Mouse (Mus musculus): ENCODE measurements around the gene Prkaa2.
"Not testable (repeated sequence)": the region's sequence is repeated elsewhere in the genome, so short reads cannot be mapped to it uniquely, and the experiment has no call there.

The Prkaa2 gene

GRCm38 (mm10) chr4:105007360-105008018 lies 102.2 kb downstream of the Prkaa2 start:
- DNase-seq: no peak

GRCm38 (mm10) chr4:105004649-105005048 lies 105.0 kb downstream of the Prkaa2 start:
- DNase-seq: not testable (repeated sequence)

- no peak for DNase-seq
Observed at GRCm38 (mm10) chr4:105004135-105004534, 105.6 kb downstream of the Prkaa2 start.

GRCm38 (mm10) chr4:105001736-105002135 lies 108.0 kb downstream of the Prkaa2 start:
- DNase-seq: no peak

- no peak for DNase-seq
Observed at GRCm38 (mm10) chr4:104999702-105000101, 110.0 kb downstream of the Prkaa2 start.

GRCm38 (mm10) chr4:104993140-104993874 lies 116.4 kb downstream of the Prkaa2 start:
- no peak for DNase-seq

- no peak for DNase-seq
Observed at GRCm38 (mm10) chr4:104992271-104992670, 117.4 kb downstream of the Prkaa2 start.

- no peak for DNase-seq
Observed at GRCm38 (mm10) chr4:104990686-104991085, 119.0 kb downstream of the Prkaa2 start.

GRCm38 (mm10) chr4:104990016-104990415 lies 119.7 kb downstream of the Prkaa2 start:
- peak; percentile 88 for DNase-seq

GRCm38 (mm10) chr4:104988709-104989108 lies 121.0 kb downstream of the Prkaa2 start:
- no peak for DNase-seq

- DNase-seq: peak; percentile 59
Observed at GRCm38 (mm10) chr4:104988102-104988501, 121.6 kb downstream of the Prkaa2 start.

GRCm38 (mm10) chr4:104987631-104988030 lies 122.1 kb downstream of the Prkaa2 start:
- no peak for DNase-seq

- DNase-seq: no peak
Observed at GRCm38 (mm10) chr4:104985960-104986632, 123.6 kb downstream of the Prkaa2 start.

Measured in cerebellum, adult 9-10 months (tissue).